Mouse (Mus musculus): Measurements from ENCODE around the gene Dhx30.

DNA sequence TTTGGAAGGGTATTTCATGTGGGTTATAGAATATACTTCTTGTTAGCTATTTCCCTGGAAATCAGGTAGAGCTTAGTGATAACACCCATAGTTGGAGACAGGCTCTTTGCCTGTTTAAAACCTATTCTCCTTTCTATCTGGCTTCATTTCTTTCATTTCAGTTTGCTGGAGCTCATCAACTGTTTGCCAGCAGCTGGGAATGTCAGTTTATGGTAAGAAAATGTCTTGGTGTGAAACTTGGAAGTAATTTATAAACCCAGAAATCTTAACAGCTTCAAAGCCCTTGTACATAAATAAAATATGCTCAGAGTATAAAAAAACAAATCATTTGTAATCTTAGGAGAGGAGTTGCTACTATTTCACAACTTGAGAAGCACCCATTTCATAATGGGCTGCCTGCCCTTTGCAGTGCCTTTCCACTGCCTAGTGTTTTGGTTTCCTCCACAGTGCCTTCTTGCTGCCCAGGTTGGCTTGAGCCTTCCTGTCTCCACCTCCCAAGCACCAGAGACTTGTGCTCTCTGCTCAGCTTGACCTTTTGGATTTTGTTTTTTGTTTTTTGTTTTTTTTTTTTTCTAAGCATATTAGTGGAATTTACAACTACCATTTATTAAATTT is 71.8 kb downstream of the Dhx30 start:
- TF ChIP-seq CTCF (IDR thresholded peaks at IDR 0.05; ENCODE audit: extremely low read depth, insufficient read length, insufficient replicate concordance, low read depth, low read length) (no peak), POLR2A (IDR thresholded peaks at IDR 0.05; ENCODE audit: low read depth, low read length) (no peak)

Measured in small intestine, adult 2 months (tissue).